Mouse (Mus musculus) heart, postnatal 0 days (tissue): ENCODE measurements at regions not wholly inside any gene's neighbourhood (a gene's known extent, or its start where the extent isn't known, plus 50 kb on each side); places are given as distances from the start of the nearest gene placed in this dataset.

Source experiments
- ATAC-seq: fragments of 200-750 bp; cut with Nextera tagmentation; 2 replicates; pipeline ENCODE4 v1.8.0; 2017; ENCODE audit warnings: low read depth, moderate number of reproducible peaks, moderate library complexity; ENCODE audit not compliant: insufficient read depth
- DNase-seq: peaks from one replicate; pipeline ENCODE4 v3.0.0-alpha.2; 2016; ENCODE audit warnings: low spot score
- H3K27ac ChIP-seq: fragments of 300-500 bp; sonication (generic); 2 replicates; pipeline ENCODE4 v1.5.1; 2014; ENCODE audit warnings: low read depth, mild to moderate bottlenecking
- H3K27me3 ChIP-seq: fragments of 300-500 bp; sonication (generic); 2 replicates; pipeline ENCODE4 v1.6.1; 2014; ENCODE audit warnings: low read length, mixed read lengths; ENCODE audit not compliant: control insufficient read depth, insufficient read depth
- H3K36me3 ChIP-seq: fragments of 300-500 bp; sonication (generic); replicated peaks from 2 replicates; pipeline ENCODE4 v1.6.1; 2014; ENCODE audit warnings: low read length, mixed read lengths; ENCODE audit not compliant: control insufficient read depth, insufficient read depth
- H3K4me1 ChIP-seq: fragments of 300-500 bp; sonication (generic); 2 replicates; pipeline ENCODE4 v1.6.1; 2014; ENCODE audit warnings: antibody characterized with exemption; ENCODE audit not compliant: control insufficient read depth, insufficient read depth
- H3K4me2 ChIP-seq: fragments of 300-500 bp; sonication (generic); 2 replicates; pipeline ENCODE4 v1.6.1; 2014; ENCODE audit warnings: low read depth, mild to moderate bottlenecking, low read length, moderate library complexity
- H3K4me3 ChIP-seq: fragments of 300-500 bp; sonication (generic); 2 replicates; pipeline ENCODE4 v1.5.1; 2014; ENCODE audit warnings: low read depth, low read length
- H3K9ac ChIP-seq: fragments of 300-500 bp; sonication (generic); replicated peaks from 2 replicates; pipeline ENCODE4 v1.6.1; 2014; ENCODE audit warnings: low read depth, low read length, mixed read lengths
- H3K9me3 ChIP-seq: fragments of 300-500 bp; sonication (generic); replicated peaks from 2 replicates; pipeline ENCODE4 v1.6.1; 2016; ENCODE audit warnings: low read length; ENCODE audit not compliant: control insufficient read depth
- CTCF ChIP-seq: IDR thresholded peaks from 2 replicates; pipeline ENCODE4 v1.5.1; 2016; ENCODE audit warnings: antibody characterized with exemption, control low read depth, low read depth
- EP300 ChIP-seq: IDR thresholded peaks from 2 replicates; pipeline ENCODE4 v1.6.1; 2016; ENCODE audit warnings: antibody characterized with exemption, low read depth
- WGBS: fragments of 180-500 bp; shearing (Covaris S2); extraction: QIAGEN DNeasy Blood & Tissue Kit; methylation state at CpG from one replicate; pipeline ENCODE4 v1.1.7; 2014; 5-methylcytosine and 5-hydroxymethylcytosine counted together

DNA sequence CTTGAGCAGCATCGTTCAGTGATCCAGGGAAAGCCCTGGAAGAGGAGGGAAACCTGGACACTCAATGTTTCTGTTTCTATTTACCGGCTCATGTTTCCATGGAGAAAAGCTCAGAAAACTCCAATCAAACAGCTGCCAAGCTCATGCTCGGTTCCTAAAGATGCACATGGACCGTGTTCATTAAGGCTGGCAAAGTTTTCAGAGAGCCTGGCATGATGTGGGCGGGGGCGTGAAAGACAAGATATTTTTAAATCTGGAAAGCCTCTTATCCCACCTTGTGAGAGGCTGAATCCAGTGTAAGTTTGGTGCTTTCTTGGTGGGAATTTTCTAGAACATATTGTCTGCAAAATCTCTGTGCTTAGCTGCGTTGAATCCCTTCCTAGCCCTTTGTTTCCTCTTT is 1114.3 kb upstream of the Gulo start:
- H3K4me2 ChIP-seq, result no peak overlapping the region
- H3K9me3 ChIP-seq, result no peaks in the 10 kb centered on the region
- no peaks in the 10 kb centered on the region for H3K27me3 ChIP-seq
- no peak overlapping the region for H3K27ac ChIP-seq
- TF ChIP-seq CTCF (no peak), EP300 (no peak)
- ATAC-seq, result no peak
- 64% methylated on average over 7 of the region's 7 CpGs for WGBS
- H3K9ac ChIP-seq, result no peak overlapping the region
- no peak overlapping the region for H3K4me3 ChIP-seq
- DNase-seq, result no peak
- no peaks in the 10 kb centered on the region for H3K4me1 ChIP-seq
- H3K36me3 ChIP-seq, result no peaks in the 10 kb centered on the region
